10 mouse cellular contexts compared by ENCODE assay signal in genomic region chr11:76899758-76900738, GRCm38 (mm10). TPM values are rescaled to one million over a fixed set of nuclear protein-coding genes. Genes with fewer than 3 reads are reported as not detected.
A peak's percentile ranks its signal among the peaks of the same experiment; 100 is the strongest.
DNase-seq lines count a peak whose midpoint lies in the region; ATAC-seq and TF ChIP-seq lines count a peak whose summit lies in the region.
"Had no signal": no experiment of that assay in that cellular context is flagged by ENCODE, and none has a peak within 500 bp of the region (broad histone marks: within the 10 kb centered on the region; RNA-seq: fewer than 3 reads in every experiment).

No protein-coding gene starts in this region.

- WGBS in kidney, adult 2 months = 53% methylated on average over 5 of the region's 5 CpGs
- whole genome bisulfite sequencing in kidney, embryonic 15.5 days = 66% methylated on average over 5 of the region's 5 CpGs

- no peak for ATAC-seq in kidney, embryonic 15.5 days (replicated peaks; ENCODE audit: low FRiP score)
- ATAC-seq in Patski = no peak

- peak; percentile 86 for DNase-seq in kidney, adult 2 months
- DNase-seq in Patski (ENCODE audit: low read depth, low spot score) = peak; percentile 77
- peak; percentile 31 to 43 for DNase-seq in heart, postnatal 10 days
- no peak for DNase-seq in cerebellum, adult 11 months
- no peak for DNase-seq in natural killer cell, adult 2 months (ENCODE audit: low spot score in 2 of 2)
- no peak for DNase-seq in layer of hippocampus, adult 8-10 months (ENCODE audit: low spot score in 2 of 2)

- no peaks in the 10 kb centered on the region for H3K9me3 ChIP-seq in kidney, embryonic 15.5 days (replicated peaks)

- POLR2A ChIA-PET in Patski (lab: Charles Lee) = interaction anchor here (0.6 kb wide), 1 partner anchor 783 kb away, joined by 3 read pairs; no protein-coding TSS in a partner anchor

- peaks cover 20% of the 10 kb centered on the region for H3K4me1 ChIP-seq in kidney, adult 2 months (ENCODE audit: control insufficient read depth, insufficient read depth, low read length)
- H3K4me1 ChIP-seq in kidney, embryonic 15.5 days = peaks cover 36% of the 10 kb centered on the region

- intact Hi-C loops in heart, postnatal 10 days (cut with DNase I) = loop anchor here (2.0 kb wide), 1 partner anchor 23 kb away; no protein-coding TSS in a partner anchor

- no peak overlapping the region for H3ac ChIP-seq in myocyte (ENCODE audit: control insufficient read depth, insufficient read length)

- CTCF ChIA-PET in Patski (lab: Charles Lee) = interaction anchor here (1.5 to 2.4 kb wide), 3 partner anchors 9 to 49 kb away, joined by 3 to 7 read pairs (median 7); no protein-coding TSS in a partner anchor

- TF ChIP-seq CTCF in kidney, adult 2 months (conservative IDR thresholded peaks at IDR 0.05; ENCODE audit: insufficient read depth, insufficient read length, low read depth, low read length) = peak; percentile 62
- peak; percentile 88 for TF ChIP-seq CTCF in Patski (IDR thresholded peaks at IDR 0.05)

- H3K4me2 ChIP-seq in kidney, embryonic 15.5 days = no peak overlapping the region
- H3K4me2 ChIP-seq in myocyte (ENCODE audit: low read depth) = no peak overlapping the region

- no peaks in the 10 kb centered on the region for H3K36me3 ChIP-seq in kidney, adult 2 months (ENCODE audit: control insufficient read depth, insufficient read depth, low read length)
- no peaks in the 10 kb centered on the region for H3K36me3 ChIP-seq in kidney, embryonic 15.5 days
- H3K36me3 ChIP-seq in myocyte (ENCODE audit: control insufficient read depth, insufficient read depth) = no peaks in the 10 kb centered on the region

- no peak overlapping the region for H3K4me3 ChIP-seq in kidney, adult 2 months (ENCODE audit: insufficient read depth, low read depth, low read length)
- no peak overlapping the region for H3K4me3 ChIP-seq in kidney, embryonic 15.5 days (replicated peaks)
- H3K4me3 ChIP-seq in myocyte = no peak overlapping the region

- no peaks in the 10 kb centered on the region for H3K79me2 ChIP-seq in myocyte (ENCODE audit: control insufficient read depth, insufficient read depth)

- in situ Hi-C loops in Patski (cut with MboI; ENCODE audit: low pct_unique_long_range_greater_than_20kb) = loop anchor here (5.0 to 10.0 kb wide), 2 partner anchors 47 to 215 kb away; no protein-coding TSS in a partner anchor

- no peaks in the 10 kb centered on the region for H3K27me3 ChIP-seq in kidney, adult 2 months (replicated peaks; ENCODE audit: control insufficient read depth, insufficient read depth, low read length)
- H3K27me3 ChIP-seq in kidney, embryonic 15.5 days = no peaks in the 10 kb centered on the region
- no peaks in the 10 kb centered on the region for H3K27me3 ChIP-seq in Patski
- no peaks in the 10 kb centered on the region for H3K27me3 ChIP-seq in myocyte (ENCODE audit: control insufficient read depth, insufficient read depth, insufficient read length)

- H3K27ac ChIP-seq in kidney, adult 2 months (ENCODE audit: insufficient read depth, low read depth, low read length) = 0 out of 2 replicates have a peak overlapping the region, but pooled peaks have one; percentile 22
- H3K27ac ChIP-seq in kidney, embryonic 15.5 days = no peak overlapping the region
- H3K27ac ChIP-seq: macrophage had no signal

- TF ChIP-seq POLR2A in kidney, adult 2 months (IDR thresholded peaks at IDR 0.05; ENCODE audit: low read depth, low read length) = no peak
- no peak for TF ChIP-seq POLR2A in myocyte (IDR thresholded peaks at IDR 0.05; ENCODE audit: insufficient read length, low read depth)

- H3K9ac ChIP-seq in kidney, embryonic 15.5 days = no peak overlapping the region

TF ChIP-seq in myocyte, 11 proteins besides CTCF, POLR2A, EP300 and RAD21:
- TF ChIP-seq CEBPB (IDR thresholded peaks at IDR 0.05; ENCODE audit: insufficient read depth, poor library complexity, severe bottlenecking) (0 out of 2 replicates have a peak, but pooled peaks have one; percentile 39), TCF12 (IDR thresholded peaks at IDR 0.05; ENCODE audit: insufficient read depth, poor library complexity, severe bottlenecking) (no peak)

RNA-seq across cellular contexts. Expression of gene Tmigd1, which starts 1.9 kb away (rescaled TPM):
- 36.1 and 39.0 TPM in 2 replicates for polyA plus RNA-seq in kidney, adult 2 months (2012; rRNA removed)
- 1.7 and 2.8 TPM in 2 replicates for polyA plus RNA-seq in kidney, embryonic 15.5 days (2015; fragmentation: Nextera tagmentation; extraction: Ambion mirVana)
- polyA plus RNA-seq in Patski (2021) (4.4 TPM), myocyte (2012; fragmentation: generic; extraction: Trizol) (not detected)
- under 1 TPM; 0.24 to 0.55 TPM for total RNA-seq in heart, postnatal 10 days (2021)
- total RNA-seq in layer of hippocampus, adult 8-10 months (2022) = not detected
- polyA plus RNA-seq: heart, embryonic 14.5 days; macrophage had no signal

RNA-seq across cellular contexts. Expression of gene Blmh, which starts 24.6 kb away (rescaled TPM):
- polyA plus RNA-seq in kidney, adult 2 months (2012; rRNA removed) = 26.1 and 27.8 TPM in 2 replicates
- 175 and 176 TPM in 2 replicates for polyA plus RNA-seq in kidney, embryonic 15.5 days (2015; fragmentation: Nextera tagmentation; extraction: Ambion mirVana)
- polyA plus RNA-seq in Patski (2021) = 66.3 TPM
- total RNA-seq in heart, postnatal 10 days (2021) = 10 to 100 TPM; 54.8 to 64.8 TPM
- polyA plus RNA-seq in myocyte (2012; fragmentation: generic; extraction: Trizol) = 58.3 TPM
- 10 to 100 TPM; 56.1 to 62.0 (median 59.3) TPM for total RNA-seq in layer of hippocampus, adult 8-10 months (2022)

RNA-seq across cellular contexts. Expression of gene Cpd, which starts 53.2 kb away (rescaled TPM):
- 28.6 and 30.5 TPM in 2 replicates for polyA plus RNA-seq in kidney, adult 2 months (2012; rRNA removed)
- polyA plus RNA-seq in kidney, embryonic 15.5 days (2015; fragmentation: Nextera tagmentation; extraction: Ambion mirVana) = 16.8 and 17.5 TPM in 2 replicates
- polyA plus RNA-seq in Patski (2021) (125 TPM), myocyte (2012; fragmentation: generic; extraction: Trizol) (17.6 TPM)
- 10 to 100 TPM; 66.5 to 71.9 TPM for total RNA-seq in heart, postnatal 10 days (2021)
- 10 to 100 TPM; 62.5 to 68.6 (median 64.4) TPM for total RNA-seq in layer of hippocampus, adult 8-10 months (2022)

Comparison
In these comparisons a context has a peak if more than half of its experiments do, and no peak if none do; other contexts are left out.
1. DNase-seq: peak in kidney, adult 2 months (single experiment), Patski (single experiment) and heart, postnatal 10 days (2 of 2); none in cerebellum, adult 11 months (single experiment), natural killer cell, adult 2 months (0 of 2) and layer of hippocampus, adult 8-10 months (0 of 2).